Mouse (Mus musculus): Measurements from ENCODE around the gene Smap2. TPM values are rescaled to one million over a fixed set of nuclear protein-coding genes. Genes with fewer than 3 reads are reported as not detected.
A peak's percentile ranks its signal among the peaks of the same experiment; 100 is the strongest.

The Smap2 gene
- total RNA-seq, 2 experiments from 2014 or later, result 28.9 to 34.6 TPM

DNA sequence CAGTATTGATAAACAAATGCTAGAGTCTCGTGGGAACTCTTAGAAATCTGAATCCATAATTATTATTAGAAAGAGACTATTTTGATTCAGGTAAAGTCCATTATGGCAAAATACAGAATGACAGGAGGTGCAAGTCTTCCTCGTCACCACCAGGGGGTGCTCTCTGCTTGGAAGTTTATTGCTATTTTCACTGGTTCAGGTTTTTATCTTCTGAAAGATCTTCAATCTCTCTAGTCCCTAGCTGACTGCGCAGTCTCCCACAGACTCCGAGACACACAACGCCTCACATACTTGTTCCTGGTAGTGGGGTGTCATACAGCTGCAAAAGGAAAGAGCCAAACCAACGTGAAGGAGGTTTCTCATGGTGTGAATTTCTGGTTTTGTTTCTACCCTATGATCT is 30.6 kb downstream of the Smap2 start:
- peak; percentile 55 for DNase-seq (ENCODE audit: low spot score in 2 of 2)

DNA sequence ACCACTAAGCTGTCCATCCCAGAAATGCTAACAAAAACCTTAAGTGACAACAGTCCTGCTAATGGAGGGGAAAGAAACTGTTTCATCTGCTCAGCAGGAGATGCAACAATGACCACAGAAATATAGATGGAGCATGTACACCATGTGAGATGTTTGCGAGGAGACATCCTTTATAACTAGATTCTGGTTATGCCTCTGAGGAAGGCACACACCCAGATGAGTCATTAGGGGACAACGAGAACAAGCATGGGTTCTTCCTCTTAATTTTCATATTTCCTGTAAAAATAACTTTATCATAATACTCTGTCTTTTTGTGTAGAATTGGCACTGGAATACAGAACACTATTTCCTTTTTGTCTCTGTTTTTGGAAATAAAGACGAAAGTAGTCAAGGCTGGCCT is 38.8 kb downstream of the Smap2 start:
- no peak for DNase-seq (ENCODE audit: low spot score in 2 of 2)

DNA sequence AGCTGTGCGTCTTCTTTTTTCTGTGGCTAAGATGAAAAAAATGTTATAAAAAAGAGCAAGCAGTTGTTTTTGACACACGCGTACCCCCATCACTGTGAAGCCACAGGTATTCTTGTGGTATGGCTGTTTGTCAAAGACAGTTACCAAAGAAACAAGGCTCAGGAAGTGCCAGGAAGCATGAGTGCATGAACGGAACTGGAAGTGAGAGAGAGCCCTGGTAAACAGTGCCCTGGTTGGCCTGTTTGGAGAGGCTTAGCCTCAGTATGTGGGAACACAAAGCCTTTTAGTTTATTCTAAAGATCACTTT is 41.7 kb downstream of the Smap2 start:
- DNase-seq (ENCODE audit: low spot score in 2 of 2), result no peak

DNA sequence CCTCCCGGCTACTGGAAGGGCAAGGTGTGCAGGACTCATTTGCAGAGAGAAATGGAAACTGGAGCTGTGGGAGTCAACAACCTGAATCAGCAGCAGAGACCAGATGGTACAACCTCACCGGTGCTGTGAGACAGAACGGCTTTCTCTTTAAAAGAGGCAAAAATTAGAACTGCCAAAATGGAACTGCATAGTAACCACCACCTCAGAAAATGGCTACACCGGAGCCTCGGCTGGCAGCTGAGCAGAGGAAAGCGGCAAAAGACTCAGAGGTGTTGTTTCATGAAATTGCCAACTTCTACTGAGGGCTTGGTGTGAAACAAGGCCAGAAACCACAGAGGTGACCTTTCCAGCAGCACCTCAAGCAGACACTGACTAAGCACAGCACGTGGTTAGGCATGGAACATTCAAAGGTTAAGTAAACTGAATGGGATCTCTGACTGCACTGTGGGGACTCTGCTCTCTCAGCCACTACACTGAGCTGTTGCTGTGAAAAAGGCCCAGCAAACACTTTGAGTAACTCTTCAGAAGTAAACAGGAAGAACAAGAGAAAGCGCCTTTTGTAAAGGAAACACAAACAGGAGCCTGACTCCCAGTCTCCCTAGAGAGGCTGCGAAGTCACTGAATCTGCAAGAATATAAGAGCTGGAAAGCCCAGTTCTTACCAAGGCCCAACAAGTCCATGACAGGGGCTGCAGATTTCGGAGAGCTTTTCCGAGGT is 42.2 kb downstream of the Smap2 start:
- DNase-seq (ENCODE audit: low spot score in 2 of 2), result no peak

DNA sequence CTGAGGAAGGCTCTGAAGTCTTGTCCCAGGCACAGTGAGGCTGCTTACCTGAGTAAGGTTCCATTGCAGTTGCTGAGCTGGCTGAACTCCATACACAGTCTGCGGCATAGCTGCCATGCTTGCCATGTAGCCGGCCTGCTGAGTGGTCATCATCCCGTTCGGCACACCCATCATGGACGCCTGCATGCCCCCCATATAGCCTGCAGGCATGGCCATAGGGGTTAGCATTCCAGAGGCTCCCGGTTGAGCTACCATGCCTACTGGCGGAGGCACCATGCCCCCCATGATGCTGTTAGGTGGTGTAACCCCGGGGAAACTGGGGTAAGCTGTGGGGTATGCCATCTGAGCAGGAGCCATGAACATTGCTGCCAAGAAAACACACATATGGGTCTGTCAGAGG is 45.2 kb downstream of the Smap2 start:
- DNase-seq (ENCODE audit: low spot score in 2 of 2), result no peak

DNA sequence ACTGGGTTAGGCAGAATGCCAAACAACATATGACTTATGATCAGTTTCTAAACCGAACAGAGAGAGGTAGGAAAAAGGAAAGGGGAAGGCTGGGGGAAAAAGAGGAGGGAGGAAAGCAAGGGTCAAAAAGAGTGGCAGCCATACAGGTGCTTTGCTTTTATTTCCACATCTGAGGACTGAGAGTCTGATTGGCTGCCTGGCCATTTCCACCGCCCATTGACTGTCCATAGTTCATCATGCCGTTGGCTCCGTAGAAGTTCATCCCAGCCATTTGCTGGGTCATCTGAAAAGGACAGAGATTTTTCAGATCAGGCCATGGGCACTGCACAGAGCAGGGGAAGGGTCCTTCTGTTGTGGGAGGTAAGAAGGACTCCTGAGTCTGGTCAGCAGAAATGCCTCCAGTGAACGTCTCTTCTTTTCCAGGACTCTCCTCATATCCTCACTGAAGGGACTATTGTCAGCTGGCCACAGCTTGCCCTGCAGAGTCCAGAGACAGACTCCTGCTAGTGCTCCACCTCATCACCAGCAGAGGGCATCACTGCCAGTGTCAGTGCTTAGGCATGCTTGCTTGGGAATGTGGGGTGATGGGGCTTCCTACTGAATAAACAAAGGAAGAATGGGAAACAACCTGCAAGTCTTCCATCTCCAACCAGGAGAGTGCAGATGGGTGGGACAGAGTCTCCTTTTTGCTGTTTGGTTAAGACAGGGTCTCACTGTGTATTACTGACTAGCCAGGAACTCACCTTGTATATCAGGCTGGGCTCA is 47.5 kb downstream of the Smap2 start:
- no peak for DNase-seq (ENCODE audit: low spot score in 2 of 2)

DNA sequence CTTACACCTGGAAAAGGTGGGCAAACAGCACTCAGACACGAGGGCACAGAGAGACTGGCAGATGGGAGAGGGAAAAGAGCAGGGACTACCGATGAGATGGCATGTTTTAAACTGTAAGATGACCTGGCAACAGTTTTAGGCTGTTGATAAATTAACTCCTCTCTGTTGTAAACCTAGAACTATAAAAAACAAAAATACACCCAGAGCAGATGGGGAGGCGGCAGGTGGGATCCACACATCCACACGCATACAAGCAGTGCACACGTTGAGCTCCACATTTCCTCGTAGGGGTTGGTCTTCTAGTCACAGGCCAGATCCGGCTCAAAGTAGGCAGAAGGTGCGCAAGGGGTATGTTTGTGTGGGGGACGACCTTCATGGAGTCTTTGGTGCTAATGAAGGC is 48.6 kb downstream of the Smap2 start:
- DNase-seq (ENCODE audit: low spot score in 2 of 2), result no peak

DNA sequence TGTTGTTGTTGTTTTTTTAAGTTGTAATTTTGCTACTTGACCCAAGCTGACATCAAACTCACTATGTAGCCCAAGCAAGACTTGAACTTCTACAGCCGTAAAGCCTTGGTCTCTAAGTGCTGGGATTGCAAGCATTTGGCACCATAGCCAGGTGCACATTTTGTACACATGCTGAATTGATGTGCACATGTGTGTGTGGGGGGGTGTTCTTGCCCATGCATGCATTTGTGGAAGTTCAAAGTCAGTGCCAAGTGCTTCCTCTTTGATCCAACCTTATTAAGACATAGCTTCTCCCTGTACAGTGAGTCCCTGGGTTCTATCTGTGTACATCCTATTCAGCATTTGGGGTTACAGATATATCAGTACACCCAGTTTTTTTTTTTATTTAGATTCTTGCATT is 61.5 kb downstream of the Smap2 start:
- DNase-seq (ENCODE audit: low spot score in 2 of 2), result no peak

DNA sequence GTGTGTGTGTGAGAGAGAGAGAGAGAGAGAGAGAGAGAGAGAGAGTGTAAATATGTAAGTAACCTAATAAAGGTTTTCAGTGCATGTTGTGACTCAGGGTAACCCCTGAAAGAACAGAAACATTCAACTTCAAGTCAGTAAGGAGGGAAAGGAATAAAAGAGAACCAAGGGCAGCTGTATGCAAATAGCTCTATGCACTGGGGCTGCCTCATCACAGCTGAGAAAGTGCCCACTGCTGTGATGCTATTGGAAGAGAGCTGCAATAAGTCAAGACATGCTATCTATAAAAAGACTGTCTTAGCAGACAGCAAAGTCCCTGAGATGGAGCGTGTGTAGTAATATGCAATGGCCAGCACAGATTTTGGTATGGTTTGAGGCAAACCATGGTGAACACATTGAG is 63.4 kb downstream of the Smap2 start:
- no peak for DNase-seq (ENCODE audit: low spot score in 2 of 2)

DNA sequence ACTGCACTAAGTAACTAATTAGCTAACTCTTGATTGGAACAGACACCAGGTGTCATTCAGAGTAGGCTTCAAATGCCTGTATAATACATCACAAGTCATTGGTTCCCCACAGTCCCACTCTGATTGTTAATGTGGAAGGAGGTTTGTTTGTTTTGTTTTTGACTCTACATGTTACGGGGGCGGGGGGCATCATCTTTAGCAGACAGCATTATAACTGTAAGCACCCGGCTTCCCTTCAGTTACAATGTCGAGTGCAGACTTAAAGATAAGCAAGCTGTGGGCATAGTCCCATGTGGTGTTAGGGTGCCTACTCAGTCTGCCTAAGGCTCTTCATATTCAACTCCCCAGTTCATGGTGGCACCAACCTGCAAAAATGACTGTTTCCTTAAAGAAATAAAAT is 64.0 kb downstream of the Smap2 start:
- no peak for DNase-seq (ENCODE audit: low spot score in 2 of 2)

DNA sequence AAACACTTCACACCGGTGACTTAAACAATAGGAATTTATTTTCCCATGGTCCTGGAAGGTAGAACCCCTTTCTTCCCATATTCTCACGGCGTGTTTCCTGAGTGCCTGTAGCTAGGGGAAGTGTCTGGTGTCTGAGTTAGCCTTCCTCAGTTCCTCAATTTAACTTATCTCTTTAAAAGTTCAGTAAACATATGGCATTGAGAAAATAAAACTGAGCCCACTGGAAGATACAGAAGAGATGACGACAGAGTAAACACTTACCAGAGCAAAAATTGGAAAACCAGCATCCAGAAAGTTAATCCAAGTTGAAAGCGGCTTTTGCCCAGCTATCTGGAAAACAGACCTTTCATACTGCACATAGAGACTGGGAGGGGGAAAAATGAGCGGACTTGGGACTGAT is 64.9 kb downstream of the Smap2 start:
- no peak for DNase-seq (ENCODE audit: low spot score in 2 of 2)

DNA sequence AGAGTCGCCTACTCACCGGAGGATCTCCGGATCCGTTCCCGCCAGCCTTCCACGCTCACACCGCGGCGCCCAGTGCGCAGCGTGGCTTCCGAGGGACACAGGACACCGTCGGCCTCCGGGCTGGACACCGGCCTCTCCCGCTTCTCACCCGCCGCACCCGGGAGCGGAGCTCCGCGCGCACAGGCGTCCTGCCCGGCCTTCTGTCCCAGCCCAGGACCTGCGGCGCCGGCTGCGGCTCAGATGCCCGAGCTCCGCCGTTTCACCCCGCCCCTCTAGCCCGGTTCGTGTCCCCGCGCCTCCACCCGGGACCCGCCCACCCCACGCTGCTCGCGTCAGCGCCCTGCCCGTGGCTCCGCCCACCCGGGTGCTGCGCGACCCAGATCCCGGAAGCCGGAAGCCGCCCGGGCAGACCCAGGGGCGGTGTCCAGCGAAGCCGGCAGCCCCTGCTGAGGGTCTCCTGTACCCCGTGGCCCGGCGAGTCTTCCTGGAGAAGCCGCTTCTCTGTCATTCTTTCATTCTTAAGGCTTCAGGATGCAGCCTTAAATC is 65.5 kb downstream of the Smap2 start, which contains the start of gene Zfp69:
Gene Zfp69, minus strand, starts transcription at position 272 of the 546 bp plus-strand sequence.
- DNase-seq (ENCODE audit: low spot score in 2 of 2), result peak; percentile 88 to 91

DNA sequence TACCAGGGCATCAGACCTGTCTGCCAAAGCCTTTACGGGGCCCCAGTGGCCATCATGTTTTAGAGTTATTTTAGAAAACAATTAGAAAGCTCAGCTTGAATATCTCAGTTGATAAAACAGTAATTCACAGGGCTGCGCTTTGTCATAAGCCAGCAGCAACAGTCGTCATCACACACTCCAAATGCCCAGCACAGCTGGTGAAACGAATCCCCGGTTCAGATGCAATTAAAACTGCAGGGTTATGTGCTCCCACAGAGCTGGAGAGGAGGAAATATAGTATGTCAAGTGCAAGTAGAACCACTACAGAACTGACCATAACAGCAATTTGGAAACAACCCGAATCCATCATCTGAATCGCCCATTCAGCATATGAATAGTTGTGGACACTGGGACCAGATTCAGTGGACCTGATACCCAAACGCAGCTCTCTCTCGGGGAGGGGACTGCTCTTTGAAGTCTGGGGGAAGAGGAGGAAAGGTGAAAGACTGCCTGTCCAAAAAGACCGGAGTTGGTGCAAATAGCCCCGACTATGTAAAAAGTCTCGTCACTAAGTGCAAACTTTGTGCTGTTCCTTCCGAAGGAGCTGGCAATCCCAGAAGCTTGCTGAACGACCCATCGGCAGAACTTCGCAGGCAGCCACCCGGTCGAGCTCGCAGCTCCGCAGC is 66.2 kb downstream of the Smap2 start:
- DNase-seq (ENCODE audit: low spot score in 2 of 2), result no peak

DNA sequence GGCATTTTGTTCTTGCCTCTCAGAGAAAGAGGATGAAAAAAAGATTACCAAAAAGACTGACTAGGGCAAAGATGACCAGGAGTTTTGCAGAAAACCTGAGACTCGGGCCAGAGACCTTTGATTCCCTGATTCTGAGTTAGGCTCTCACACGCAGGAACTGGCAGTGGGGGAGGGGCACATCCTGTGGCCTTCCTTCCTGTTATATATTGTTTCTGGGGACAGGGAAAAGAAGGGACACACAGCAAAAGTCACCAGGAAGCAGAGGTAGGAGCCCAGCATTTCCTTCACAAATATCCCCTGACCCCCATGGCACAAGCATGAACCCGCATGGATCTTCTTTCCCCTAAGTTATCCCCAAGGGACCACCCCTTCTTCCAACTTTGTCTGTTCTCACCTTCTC is 68.1 kb downstream of the Smap2 start:
- DNase-seq (ENCODE audit: low spot score in 2 of 2), result peak in 1 of 2 experiments; percentile 31

DNA sequence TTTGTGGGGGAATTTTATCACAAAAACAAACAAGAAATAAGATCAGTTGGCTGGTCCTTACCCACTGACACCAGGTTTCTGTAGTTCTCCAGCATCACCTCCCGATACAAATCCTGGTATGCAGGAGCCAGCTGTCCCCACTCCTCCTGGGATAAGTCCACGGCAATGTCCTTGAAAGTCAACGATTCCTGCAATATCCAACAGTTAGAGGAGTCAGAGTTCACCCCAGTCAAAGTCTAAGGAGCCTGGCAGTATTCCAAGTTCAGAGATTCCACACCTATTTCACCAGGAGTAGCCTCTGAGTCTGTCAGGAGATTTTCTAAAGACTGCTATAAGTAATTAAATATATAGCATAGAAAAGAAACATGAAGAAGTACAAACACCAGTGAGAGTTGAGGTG is 82.0 kb downstream of the Smap2 start:
- no peak for DNase-seq (ENCODE audit: low spot score in 2 of 2)

DNA sequence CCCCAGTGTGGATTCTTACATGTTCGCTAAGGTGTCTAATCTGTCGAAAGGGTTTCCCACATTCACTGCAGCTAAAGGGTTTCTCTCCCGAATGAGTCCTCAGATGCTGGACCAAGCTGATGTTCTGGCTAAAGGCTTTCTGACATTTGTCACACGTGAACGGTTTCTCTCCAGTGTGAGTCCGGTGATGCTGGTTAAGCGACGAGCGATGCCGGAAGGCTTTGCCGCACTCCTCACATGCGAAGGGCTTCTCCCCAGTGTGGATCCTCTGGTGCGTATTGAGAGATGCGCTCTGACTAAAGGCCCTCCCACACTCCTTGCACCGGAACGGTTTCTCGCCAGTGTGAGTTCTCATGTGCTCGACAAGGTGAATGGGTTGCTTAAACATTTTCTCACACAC is 86.3 kb downstream of the Smap2 start:
- DNase-seq (ENCODE audit: low spot score in 2 of 2), result no peak

DNA sequence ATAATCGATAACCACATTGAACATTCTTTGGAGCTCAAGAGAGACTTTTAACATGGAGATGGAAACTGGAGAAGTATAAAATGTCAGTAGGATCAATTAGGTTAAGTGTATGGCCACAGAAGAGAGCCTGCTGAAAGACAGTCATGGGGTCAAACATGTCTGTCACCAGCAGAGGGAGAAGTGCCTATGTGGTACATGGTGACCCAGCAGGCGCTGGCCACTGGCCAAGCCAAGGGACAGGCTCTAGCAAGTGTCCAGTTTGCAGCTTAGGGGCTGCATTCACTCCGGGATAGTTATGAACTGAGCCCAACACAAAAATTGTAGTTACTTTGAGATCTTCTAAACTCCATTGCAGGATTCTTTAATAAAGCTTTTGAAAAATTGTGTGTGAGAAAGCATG is 88.4 kb downstream of the Smap2 start:
- peak in 1 of 2 experiments; percentile 23 for DNase-seq (ENCODE audit: low spot score in 2 of 2)

DNA sequence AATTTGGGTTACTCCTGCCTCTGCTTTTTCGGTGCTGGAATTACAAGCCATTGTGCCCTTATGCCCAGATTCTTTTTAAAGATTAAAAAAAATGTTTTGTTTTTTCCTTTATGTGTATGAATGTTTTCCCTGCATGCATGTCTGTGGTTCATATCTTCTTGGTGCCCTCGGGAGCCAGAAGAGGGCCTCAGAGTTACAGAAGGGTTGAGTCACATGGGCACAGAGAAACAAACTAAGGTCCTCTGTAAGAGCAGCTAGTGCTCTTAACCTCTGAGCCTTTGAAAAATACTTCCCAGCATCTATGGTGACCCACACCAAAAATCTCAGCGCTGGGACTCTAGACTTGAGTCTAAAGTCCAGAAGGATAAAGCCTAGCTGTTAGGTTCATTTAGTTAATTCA is 91.7 kb downstream of the Smap2 start:
- peak in 1 of 2 experiments; percentile 21 for DNase-seq (ENCODE audit: low spot score in 2 of 2)

DNA sequence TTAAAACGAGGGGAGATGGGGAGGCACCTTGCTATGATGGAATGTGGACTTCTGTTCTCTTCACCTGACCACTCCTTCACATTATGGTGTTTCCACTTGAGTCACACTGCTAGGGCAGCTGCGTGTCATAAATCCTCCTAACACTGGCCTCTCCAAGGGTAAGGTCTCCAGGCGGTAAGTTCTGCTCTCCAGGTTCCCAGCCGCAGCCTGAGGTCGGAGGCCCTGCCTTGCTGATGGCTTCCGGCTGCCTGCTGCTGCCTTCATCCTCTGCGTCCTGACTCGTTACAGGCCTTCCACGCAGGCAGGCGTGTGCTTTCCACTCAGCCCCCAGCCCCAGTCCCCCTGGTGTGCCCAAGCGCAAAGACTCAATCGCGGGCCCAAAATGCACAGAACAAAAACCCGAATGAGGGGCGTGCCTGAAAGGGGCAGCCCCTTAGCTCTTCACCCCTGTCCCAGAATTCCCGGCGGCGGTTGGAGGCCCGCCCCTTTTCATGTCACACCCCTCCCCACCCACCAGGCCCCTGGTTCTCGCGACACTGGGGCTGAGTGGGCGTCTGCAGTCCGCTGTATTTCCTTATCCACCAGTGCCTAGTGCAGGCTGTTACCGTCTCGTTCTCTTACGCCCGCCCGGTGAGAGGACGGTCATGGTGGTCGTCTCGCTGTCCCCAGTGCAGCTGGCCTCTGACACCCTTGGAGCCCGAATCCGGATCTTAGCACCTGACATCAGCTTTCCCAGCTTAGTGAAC is 92.3 kb downstream of the Smap2 start, which contains the start of gene Exo5:
Gene Exo5, minus strand, starts transcription at position 464 of the 746 bp plus-strand sequence.
- peak; percentile 84 to 88 for DNase-seq (ENCODE audit: low spot score in 2 of 2)

DNA sequence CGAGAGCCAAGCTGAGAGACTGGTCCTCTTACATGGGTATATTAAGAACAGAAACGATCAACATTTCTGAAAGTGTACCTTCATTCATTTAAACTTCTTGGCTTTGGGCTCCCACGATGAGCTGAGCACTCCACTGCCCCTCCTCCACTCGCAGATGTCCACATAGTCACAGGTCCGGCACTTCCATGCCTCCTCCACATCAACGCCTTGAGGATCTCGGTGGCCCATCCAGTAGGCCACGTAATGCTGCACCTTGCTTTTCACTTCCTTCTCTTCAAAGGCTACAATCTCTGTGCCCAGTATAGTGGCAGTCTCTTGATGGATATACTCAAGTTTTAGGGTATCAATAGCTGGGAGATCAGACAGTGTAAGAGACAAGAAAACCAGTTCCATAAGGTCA is 95.6 kb downstream of the Smap2 start:
- DNase-seq (ENCODE audit: low spot score in 2 of 2), result no peak
